Mouse (Mus musculus): ENCODE results near the gene Vmn1r119.
"Not testable (repeated sequence)": the region's sequence is repeated elsewhere in the genome, so short reads cannot be mapped to it uniquely, and the experiment has no call there.

DNA sequence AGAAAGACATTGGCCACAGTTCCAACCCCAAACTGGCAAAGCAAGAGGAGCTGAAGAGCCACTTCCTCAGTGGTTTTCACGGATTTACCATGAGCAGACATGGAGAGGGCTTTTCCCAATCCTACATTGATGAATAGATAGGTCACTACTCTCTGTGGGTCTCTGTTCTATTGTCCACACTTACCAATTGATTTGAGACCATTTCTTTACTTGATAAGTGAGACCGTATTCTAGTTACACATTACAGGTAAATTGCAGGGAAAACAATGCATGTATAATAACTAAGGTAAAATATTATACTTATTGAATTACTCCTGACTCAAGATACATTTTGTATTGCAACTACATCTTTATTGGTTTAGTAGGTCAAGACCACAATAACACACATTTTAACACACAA is at the start of gene Vmn1r119:
- not testable (repeated sequence) for TF ChIP-seq POLR2A (IDR thresholded peaks at IDR 0.05; ENCODE audit: borderline replicate concordance, insufficient read depth, low read length); CTCF (IDR thresholded peaks at IDR 0.05; ENCODE audit: borderline replicate concordance, insufficient read depth, low read depth, low read length)

All from cerebellum, adult 2 months (tissue).